ENCODE assay signal across 16 mouse cellular contexts in genomic region chr1:84155585-84155930, GRCm38 (mm10).
DNase-seq lines count a peak whose midpoint lies in the region; ATAC-seq lines count a peak whose summit lies in the region.
"Had no signal": no experiment of that assay in that cellular context is flagged by ENCODE, and none has a peak within 500 bp of the region (broad histone marks: within the 10 kb centered on the region; RNA-seq: fewer than 3 reads in every experiment).

No protein-coding gene starts in this region.

- H3K9me3 ChIP-seq in embryonic facial prominence, embryonic 10.5 days = no peaks in the 10 kb centered on the region
- no peaks in the 10 kb centered on the region for H3K9me3 ChIP-seq in forebrain, embryonic 13.5 days (replicated peaks)
- H3K9me3 ChIP-seq in hindbrain, embryonic 16.5 days (ENCODE audit: control insufficient read depth, low read length) = 0 out of 2 replicates have a peak, but pooled peaks cover 2% of the 10 kb centered on the region
- H3K9me3 ChIP-seq in neural tube, embryonic 12.5 days = no peaks in the 10 kb centered on the region
- H3K9me3 ChIP-seq: limb, embryonic 15.5 days had no signal

- peak; percentile 75; the same call in 1 of the 2 replicates for ATAC-seq in forebrain, embryonic 13.5 days
- peak; percentile 75; the same call in 1 of the 2 replicates for ATAC-seq in hindbrain, embryonic 16.5 days
- peak; percentile 63; the same call in 1 of the 2 replicates for ATAC-seq in neural tube, embryonic 12.5 days (ENCODE audit: low FRiP score, low read depth)
- ATAC-seq: activated CD4-positive, CD25-positive, alpha-beta regulatory T cell, adult 4 months; CD4-positive, CD25-positive, alpha-beta regulatory T cell, adult 4 months; inflammation-experienced regulatory T-cells, adult 6 months had no signal

- H3K27me3 ChIP-seq in embryonic facial prominence, embryonic 10.5 days (replicated peaks; ENCODE audit: low read depth, poor library complexity, severe bottlenecking) = no peaks in the 10 kb centered on the region
- no peaks in the 10 kb centered on the region for H3K27me3 ChIP-seq in forebrain, embryonic 13.5 days
- H3K27me3 ChIP-seq in hindbrain, embryonic 16.5 days (replicated peaks; ENCODE audit: control insufficient read depth, insufficient read depth, low read length) = no peaks in the 10 kb centered on the region
- H3K27me3 ChIP-seq in neural tube, embryonic 12.5 days (replicated peaks) = no peaks in the 10 kb centered on the region
- H3K27me3 ChIP-seq: limb, embryonic 15.5 days had no signal

- 0 out of 2 replicates have a peak overlapping the region, but pooled peaks have one; percentile 3 for H3K4me3 ChIP-seq in embryonic facial prominence, embryonic 10.5 days
- no peak overlapping the region for H3K4me3 ChIP-seq in forebrain, embryonic 13.5 days
- no peak overlapping the region for H3K4me3 ChIP-seq in hindbrain, embryonic 16.5 days (ENCODE audit: low read length)
- H3K4me3 ChIP-seq in neural tube, embryonic 12.5 days = no peak overlapping the region
- H3K4me3 ChIP-seq: left cerebral cortex, adult 2 months; limb, embryonic 15.5 days had no signal

- peak; percentile 13 for DNase-seq in embryonic facial prominence, embryonic 10.5 days (ENCODE audit: low spot score)
- no peak for DNase-seq in adrenal gland, postnatal 25 days
- DNase-seq in ovary, postnatal 10 days (ENCODE audit: low spot score) = no peak
- DNase-seq in gastrocnemius, postnatal 14 days = no peak
- DNase-seq: cerebellum, adult 8-10 months; gastrocnemius, postnatal 25 days; kidney, postnatal 25 days; lung, embryonic 14.5 days had no signal

- intact Hi-C loops in gastrocnemius, postnatal 14 days (cut with DNase I; ENCODE audit: low total_unique reads) = no loop called here

- no peak overlapping the region for H3K9ac ChIP-seq in forebrain, embryonic 13.5 days
- no peak overlapping the region for H3K9ac ChIP-seq in hindbrain, embryonic 16.5 days (ENCODE audit: low read depth, low read length)
- no peak overlapping the region for H3K9ac ChIP-seq in neural tube, embryonic 12.5 days
- H3K9ac ChIP-seq: limb, embryonic 15.5 days; lung, embryonic 14.5 days had no signal

- H3K4me1 ChIP-seq in embryonic facial prominence, embryonic 10.5 days = peaks cover 8% of the 10 kb centered on the region
- peaks cover 16% of the 10 kb centered on the region for H3K4me1 ChIP-seq in forebrain, embryonic 13.5 days
- peaks cover 5% of the 10 kb centered on the region for H3K4me1 ChIP-seq in hindbrain, embryonic 16.5 days (ENCODE audit: control insufficient read depth, insufficient read depth, low read depth, low read length)
- no peaks in the 10 kb centered on the region for H3K4me1 ChIP-seq in neural tube, embryonic 12.5 days
- H3K4me1 ChIP-seq: limb, embryonic 15.5 days had no signal

- peak overlapping the region; percentile 32 for H3K4me2 ChIP-seq in forebrain, embryonic 13.5 days
- H3K4me2 ChIP-seq in hindbrain, embryonic 16.5 days (ENCODE audit: low read length) = 0 out of 2 replicates have a peak overlapping the region, but pooled peaks have one; percentile 7
- H3K4me2 ChIP-seq in neural tube, embryonic 12.5 days (replicated peaks) = peak overlapping the region; percentile 22
- H3K4me2 ChIP-seq: limb, embryonic 15.5 days; lung, embryonic 14.5 days had no signal

- WGBS in embryonic facial prominence, embryonic 10.5 days = 19% methylated on average over 2 of the region's 2 CpGs
- 17% methylated on average over 2 of the region's 2 CpGs for WGBS in forebrain, embryonic 13.5 days
- WGBS in hindbrain, embryonic 16.5 days = 16% methylated on average over 2 of the region's 2 CpGs
- WGBS in neural tube, embryonic 12.5 days = 16% methylated on average over 2 of the region's 2 CpGs

- H3K27ac ChIP-seq in embryonic facial prominence, embryonic 10.5 days (replicated peaks) = peak overlapping the region; percentile 51; the same call in 1 of the 2 replicates
- H3K27ac ChIP-seq in forebrain, embryonic 13.5 days = peak overlapping the region; percentile 80
- no peak overlapping the region; the same call in 1 of the 2 replicates for H3K27ac ChIP-seq in hindbrain, embryonic 16.5 days (ENCODE audit: low read depth, low read length)
- no peak overlapping the region for H3K27ac ChIP-seq in neural tube, embryonic 12.5 days
- H3K27ac ChIP-seq: left cerebral cortex, adult 2 months; limb, embryonic 15.5 days had no signal

- no peaks in the 10 kb centered on the region for H3K36me3 ChIP-seq in embryonic facial prominence, embryonic 10.5 days (replicated peaks)
- H3K36me3 ChIP-seq in forebrain, embryonic 13.5 days (ENCODE audit: poor library complexity, severe bottlenecking) = no peaks in the 10 kb centered on the region
- H3K36me3 ChIP-seq in hindbrain, embryonic 16.5 days (ENCODE audit: control insufficient read depth, insufficient read depth, low read length) = no peaks in the 10 kb centered on the region
- H3K36me3 ChIP-seq in neural tube, embryonic 12.5 days = no peaks in the 10 kb centered on the region
- H3K36me3 ChIP-seq: limb, embryonic 15.5 days had no signal

Comparison
In these comparisons a context has a peak if more than half of its experiments do, and no peak if none do; other contexts are left out.
1. H3K27ac ChIP-seq: peak in embryonic facial prominence, embryonic 10.5 days (single experiment) and forebrain, embryonic 13.5 days (single experiment); none in hindbrain, embryonic 16.5 days (single experiment) and neural tube, embryonic 12.5 days (single experiment).
2. Peak in every context shown above with its lines, with median percentiles within 50 percentile points of each other: ATAC-seq and H3K4me2 ChIP-seq.